Mouse (Mus musculus) heart, embryonic 13.5 days (tissue): Measurements from ENCODE around the gene Myo18a. TPM values are rescaled to one million over a fixed set of nuclear protein-coding genes. Genes with fewer than 3 reads are reported as not detected.
A peak's percentile ranks its signal among the peaks of the same experiment; 100 is the strongest.

Experiments used
- ATAC-seq: fragments of 200-750 bp; cut with Nextera tagmentation; 2 replicates; pipeline ENCODE4 v1.8.0; 2017; ENCODE audit warnings: moderate TSS enrichment; ENCODE audit not compliant: insufficient number of reproducible peaks, low FRiP score, low TSS enrichment; ENCODE audit errors: extremely low read depth
- H3K27ac ChIP-seq: fragments of 300-500 bp; sonication (generic); replicated peaks from 2 replicates; pipeline ENCODE4 v1.5.1; 2015; ENCODE audit warnings: moderate library complexity, mild to moderate bottlenecking, inconsistent platforms
- H3K27me3 ChIP-seq: fragments of 300-500 bp; sonication (generic); replicated peaks from 2 replicates; pipeline ENCODE4 v1.6.1; 2015; ENCODE audit warnings: mild to moderate bottlenecking, inconsistent platforms
- H3K36me3 ChIP-seq: fragments of 300-500 bp; sonication (generic); 2 replicates; pipeline ENCODE4 v1.6.1; 2015; ENCODE audit warnings: mild to moderate bottlenecking, inconsistent platforms
- H3K4me1 ChIP-seq: fragments of 300-500 bp; sonication (generic); 2 replicates; pipeline ENCODE4 v1.6.1; 2015; ENCODE audit warnings: inconsistent platforms
- H3K4me2 ChIP-seq: fragments of 300-500 bp; sonication (generic); 2 replicates; pipeline ENCODE4 v1.6.1; 2015; ENCODE audit warnings: inconsistent platforms, mild to moderate bottlenecking, moderate library complexity
- H3K4me3 ChIP-seq: fragments of 300-500 bp; sonication (generic); 2 replicates; pipeline ENCODE4 v1.5.1; 2015; ENCODE audit warnings: moderate library complexity, mild to moderate bottlenecking, inconsistent platforms
- H3K9ac ChIP-seq: fragments of 300-500 bp; sonication (generic); 2 replicates; pipeline ENCODE4 v1.6.1; 2015; ENCODE audit warnings: inconsistent platforms, mild to moderate bottlenecking, moderate library complexity
- H3K9me3 ChIP-seq: fragments of 300-500 bp; sonication (generic); 2 replicates; pipeline ENCODE4 v1.6.1; 2016; ENCODE audit warnings: inconsistent platforms
- WGBS: fragments of 180-500 bp; shearing (Covaris S2); methylation state at CpG from one replicate; pipeline ENCODE4 v1.1.7; 2015; ENCODE audit warnings: mixed read lengths; 5-methylcytosine and 5-hydroxymethylcytosine counted together
- polyA plus RNA-seq: library from polyadenylated mRNA; unstranded; fragments of >200 nt; fragmentation: Nextera tagmentation; extraction: Ambion mirVana; gene quantifications from 2 replicates; pipeline ENCODE4 v1.2.1, GENCODE M21; 2015

The Myo18a gene
- polyA plus RNA-seq, 1 experiment from 2014 or later, result 100.0 TPM

GRCm38 (mm10) chr11:77748996-77749395, 14.1 kb upstream of the Myo18a start:
- no peak overlapping the region for H3K4me2 ChIP-seq
- H3K4me1 ChIP-seq, result no peaks in the 10 kb centered on the region
- 73% methylated on average over 5 of the region's 5 CpGs for WGBS
- H3K9ac ChIP-seq, result no peak overlapping the region
- no peak overlapping the region for H3K27ac ChIP-seq
- no peak for ATAC-seq
- no peaks in the 10 kb centered on the region for H3K36me3 ChIP-seq
- H3K9me3 ChIP-seq, result no peaks in the 10 kb centered on the region
- H3K4me3 ChIP-seq, result no peak overlapping the region
- no peaks in the 10 kb centered on the region for H3K27me3 ChIP-seq

- no peak overlapping the region for H3K4me2 ChIP-seq
- H3K9ac ChIP-seq, result no peak overlapping the region
- no peak overlapping the region for H3K27ac ChIP-seq
- no peak for ATAC-seq
- whole genome bisulfite sequencing, result 54% methylated on average over 5 of the region's 5 CpGs
- H3K4me1 ChIP-seq, result no peaks in the 10 kb centered on the region
- H3K4me3 ChIP-seq, result no peak overlapping the region
- no peaks in the 10 kb centered on the region for H3K36me3 ChIP-seq
- no peaks in the 10 kb centered on the region for H3K27me3 ChIP-seq
- H3K9me3 ChIP-seq, result no peaks in the 10 kb centered on the region
Measured at GRCm38 (mm10) chr11:77752525-77752924, 10.5 kb upstream of the Myo18a start.

GRCm38 (mm10) chr11:77753469-77753868, 9.6 kb upstream of the Myo18a start:
- H3K4me2 ChIP-seq, result no peak overlapping the region
- H3K4me1 ChIP-seq, result no peaks in the 10 kb centered on the region
- no peak overlapping the region for H3K4me3 ChIP-seq
- no peak for ATAC-seq
- H3K27me3 ChIP-seq, result no peaks in the 10 kb centered on the region
- no peaks in the 10 kb centered on the region for H3K36me3 ChIP-seq
- 47% methylated on average over 3 of the region's 3 CpGs for WGBS
- H3K9ac ChIP-seq, result no peak overlapping the region
- H3K9me3 ChIP-seq, result no peaks in the 10 kb centered on the region
- no peak overlapping the region for H3K27ac ChIP-seq

- no peak for ATAC-seq
- Histone ChIP-seq H3K4me1 (peaks cover 18% of the 10 kb centered on the region), H3K9me3 (no peaks in the 10 kb centered on the region), H3K9ac (no peak overlapping the region), H3K4me2 (no peak overlapping the region), H3K4me3 (no peak overlapping the region), H3K36me3 (no peaks in the 10 kb centered on the region), H3K27ac (no peak overlapping the region), H3K27me3 (peaks cover 9% of the 10 kb centered on the region; the same call in 1 of the 2 replicates)
- WGBS, result 77% methylated on average over 4 of the region's 4 CpGs
Measured at GRCm38 (mm10) chr11:77760031-77760430, 3.0 kb upstream of the Myo18a start.

GRCm38 (mm10) chr11:77763673-77764340, 761 bp downstream of the Myo18a start:
- WGBS, result 5% methylated on average over 26 of the region's 26 CpGs

GRCm38 (mm10) chr11:77764694-77765458, 1.8 kb downstream of the Myo18a start:
- H3K27ac ChIP-seq, result peak overlapping the region; percentile 82
- no peaks in the 10 kb centered on the region for H3K36me3 ChIP-seq
- peak overlapping the region; percentile 94 for H3K9ac ChIP-seq
- H3K9me3 ChIP-seq, result no peaks in the 10 kb centered on the region
- peak overlapping the region; percentile 87 for H3K4me3 ChIP-seq
- WGBS, result 46% methylated on average over 9 of the region's 9 CpGs
- no peak for ATAC-seq
- H3K27me3 ChIP-seq, result peaks cover 9% of the 10 kb centered on the region; the same call in 1 of the 2 replicates
- peak overlapping the region; percentile 86 for H3K4me2 ChIP-seq
- peaks cover 47% of the 10 kb centered on the region for H3K4me1 ChIP-seq

More at GRCm38 (mm10) chr11:77763673-77764340, 761 bp downstream of the Myo18a start:
- Histone ChIP-seq H3K4me1 (peaks cover 40% of the 10 kb centered on the region), H3K9me3 (no peaks in the 10 kb centered on the region), H3K27me3 (peaks cover 9% of the 10 kb centered on the region; the same call in 1 of the 2 replicates), H3K36me3 (no peaks in the 10 kb centered on the region), H3K4me2 (peak overlapping the region; percentile 86), H3K27ac (peak overlapping the region; percentile 77), H3K9ac (peak overlapping the region; percentile 94), H3K4me3 (peak overlapping the region; percentile 87)
- peak; percentile 28; the same call in 1 of the 2 replicates for ATAC-seq

- no peaks in the 10 kb centered on the region for H3K36me3 ChIP-seq
- peak overlapping the region; percentile 37; the same call in 1 of the 2 replicates for H3K9ac ChIP-seq
- no peak for ATAC-seq
- H3K4me1 ChIP-seq, result peaks cover 53% of the 10 kb centered on the region
- peaks cover 4% of the 10 kb centered on the region; the same call in 1 of the 2 replicates for H3K27me3 ChIP-seq
- WGBS, result 58% methylated on average over 4 of the region's 4 CpGs
- H3K9me3 ChIP-seq, result no peaks in the 10 kb centered on the region
- peak overlapping the region; percentile 86 for H3K4me2 ChIP-seq
- H3K4me3 ChIP-seq, result peak overlapping the region; percentile 13; the same call in 1 of the 2 replicates
- H3K27ac ChIP-seq, result peak overlapping the region; percentile 82
Measured at GRCm38 (mm10) chr11:77765459-77765777, 2.4 kb downstream of the Myo18a start.

GRCm38 (mm10) chr11:77766351-77767001, 3.4 kb downstream of the Myo18a start:
- WGBS, result 2% methylated on average over 35 of the region's 35 CpGs
- Histone ChIP-seq H3K4me3 (peak overlapping the region; percentile 56), H3K9me3 (no peaks in the 10 kb centered on the region), H3K27ac (peak overlapping the region; percentile 82), H3K4me1 (peaks cover 61% of the 10 kb centered on the region), H3K27me3 (no peaks in the 10 kb centered on the region), H3K4me2 (peak overlapping the region; percentile 86), H3K36me3 (no peaks in the 10 kb centered on the region), H3K9ac (peak overlapping the region; percentile 83)
- ATAC-seq, result no peak

- WGBS, result 75% methylated on average over 4 of the region's 4 CpGs
- no peaks in the 10 kb centered on the region for H3K36me3 ChIP-seq
- H3K4me2 ChIP-seq, result no peak overlapping the region
- 0 out of 2 replicates have a peak overlapping the region, but pooled peaks have one; percentile 33 for H3K9ac ChIP-seq
- H3K27me3 ChIP-seq, result no peaks in the 10 kb centered on the region
- peaks cover 59% of the 10 kb centered on the region for H3K4me1 ChIP-seq
- no peaks in the 10 kb centered on the region for H3K9me3 ChIP-seq
- H3K27ac ChIP-seq, result no peak overlapping the region
- H3K4me3 ChIP-seq, result no peak overlapping the region
- no peak for ATAC-seq
Measured at GRCm38 (mm10) chr11:77769496-77769895, 6.5 kb downstream of the Myo18a start.

GRCm38 (mm10) chr11:77770346-77770745, 7.3 kb downstream of the Myo18a start:
- Histone ChIP-seq H3K4me2 (no peak overlapping the region), H3K9ac (no peak overlapping the region), H3K36me3 (no peaks in the 10 kb centered on the region), H3K27ac (no peak overlapping the region), H3K27me3 (no peaks in the 10 kb centered on the region), H3K4me3 (no peak overlapping the region), H3K4me1 (peaks cover 51% of the 10 kb centered on the region), H3K9me3 (no peaks in the 10 kb centered on the region)
- ATAC-seq, result no peak
- WGBS, result 56% methylated on average over 8 of the region's 8 CpGs
